Mouse (Mus musculus) G1E (cell line): ENCODE measurements at regions not wholly inside any gene's neighbourhood (a gene's known extent, or its start where the extent isn't known, plus 50 kb on each side); places are given as distances from the start of the nearest gene placed in this dataset.

Source experiments
- CTCF ChIP-seq: IDR thresholded peaks from 2 replicates; pipeline ENCODE4 v1.5.1; 2012; ENCODE audit warnings: low read depth, low read length, inconsistent platforms, mixed read lengths
- GATA1 ChIP-seq: IDR thresholded peaks from 2 replicates; pipeline ENCODE4 v1.6.1; 2012; ENCODE audit warnings: borderline replicate concordance, low read length, inconsistent platforms, mixed read lengths

GRCm38 (mm10) chr10:17261192-17261824 is 461.7 kb upstream of the Cited2 start:
- TF ChIP-seq CTCF (no peak), GATA1 (no peak)
